Mouse (Mus musculus) left cerebral cortex, adult 11 months (tissue): ENCODE results near the gene Sh3d21.
"Not testable (repeated sequence)": the region's sequence is repeated elsewhere in the genome, so short reads cannot be mapped to it uniquely, and the experiment has no call there.

Experiments
- DNase-seq: peaks from one replicate; pipeline ENCODE4 v3.0.0; 2022; ENCODE audit warnings: low spot score

The Sh3d21 gene

DNA sequence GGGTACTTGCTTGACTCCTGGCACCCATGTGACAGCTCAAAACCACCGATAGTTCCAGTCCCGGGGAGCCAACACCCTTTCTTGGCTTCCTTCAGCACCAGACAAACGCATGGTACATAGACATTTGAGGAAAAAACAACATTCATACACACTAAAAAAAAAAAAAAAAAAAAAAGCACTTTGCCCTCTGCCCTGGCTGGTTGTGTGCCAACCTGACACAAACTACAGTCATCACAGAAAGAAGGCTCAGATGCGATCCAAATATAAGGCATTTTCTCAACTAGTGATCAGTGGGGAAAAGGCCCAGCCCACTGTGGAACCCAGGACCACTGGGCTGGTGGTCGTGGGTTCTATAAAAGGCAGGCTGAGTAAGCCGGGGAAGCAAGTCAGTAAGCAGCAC is 5.6 kb upstream of the Sh3d21 start:
- no peak for DNase-seq

DNA sequence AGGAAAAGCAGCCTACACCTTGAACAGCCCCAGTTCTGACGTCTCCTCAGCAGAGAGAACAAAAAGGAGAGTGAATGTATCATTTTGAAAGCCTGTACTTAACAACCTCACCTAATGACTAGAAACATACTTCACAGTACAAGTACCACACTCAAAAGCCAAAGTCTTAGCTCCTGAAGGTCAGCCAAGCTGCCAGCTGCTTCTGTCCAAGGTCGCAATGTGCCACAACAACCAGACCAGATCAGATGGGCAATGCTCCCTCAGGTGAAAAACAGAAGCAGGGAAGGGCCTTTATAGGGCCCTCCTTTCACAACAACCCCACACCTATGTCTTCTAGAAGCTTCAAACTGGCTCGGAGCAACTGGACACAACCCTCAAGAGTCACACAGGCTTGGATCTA is 2.8 kb upstream of the Sh3d21 start:
- DNase-seq, result no peak

DNA sequence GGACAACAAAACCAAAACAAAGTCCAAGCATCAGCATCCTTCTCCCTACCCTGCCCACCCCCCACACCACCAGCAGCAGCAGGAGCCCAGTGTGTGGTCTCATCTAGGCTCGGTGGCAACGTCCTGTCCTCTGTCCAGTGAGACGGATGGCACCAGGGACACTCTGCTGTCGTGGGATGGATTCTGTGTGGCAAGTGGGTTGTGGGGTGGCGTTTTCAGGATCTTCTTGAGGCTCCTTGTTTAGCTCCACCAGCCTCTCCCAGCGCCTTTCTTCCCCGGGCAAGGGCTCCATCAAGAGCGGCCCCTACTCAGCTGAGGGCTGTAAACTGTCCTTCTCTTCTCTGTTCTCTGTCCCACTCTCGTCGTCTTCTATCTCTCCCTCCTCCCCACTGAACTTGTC is 1.8 kb upstream of the Sh3d21 start:
- not testable (repeated sequence) for DNase-seq

DNA sequence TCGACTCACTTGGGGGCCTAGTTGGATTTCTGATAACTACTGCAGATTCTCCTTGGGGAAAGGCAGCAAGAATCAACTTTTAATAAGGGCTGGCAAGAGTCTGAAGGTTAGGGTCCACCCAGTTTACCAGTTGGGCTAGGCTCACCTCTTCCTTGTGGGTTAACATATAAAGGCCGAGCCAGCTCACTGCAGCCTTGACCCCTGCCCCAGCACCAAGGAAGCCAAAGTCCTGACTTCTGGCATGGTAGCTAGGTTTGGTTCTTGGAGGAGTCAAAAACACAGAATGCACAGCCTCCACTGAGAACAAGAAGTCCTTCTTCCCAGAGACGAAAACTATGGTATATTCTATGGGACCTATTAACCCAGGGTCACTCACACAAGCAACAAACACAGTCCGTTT is 394 bp upstream of the Sh3d21 start:
- no peak for DNase-seq

DNA sequence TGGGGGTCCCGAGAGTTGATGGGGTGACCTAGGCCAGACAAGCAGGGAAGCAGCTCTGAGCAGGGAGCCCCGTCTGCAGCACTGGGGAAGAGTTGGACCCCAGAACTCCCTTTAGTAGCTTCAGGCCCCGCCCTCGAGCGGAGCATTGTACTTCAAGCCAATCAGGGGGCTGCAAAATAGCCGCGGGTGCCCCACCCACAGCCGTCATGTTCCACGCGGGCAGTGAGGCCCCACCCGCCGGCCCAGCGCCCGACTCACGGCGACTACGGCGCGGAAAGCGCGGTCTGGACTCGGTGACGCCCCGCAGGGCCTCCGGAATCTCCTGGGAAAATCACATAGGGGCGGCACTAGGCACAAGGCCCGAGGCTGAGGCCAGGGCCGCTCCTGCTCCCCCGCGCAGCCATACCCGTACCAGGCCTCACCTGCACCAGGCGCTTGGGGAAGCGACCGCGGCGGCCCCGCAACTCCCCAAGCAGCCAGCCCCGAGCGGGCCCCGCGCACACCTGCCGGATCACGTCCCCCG is 686 bp downstream of the Sh3d21 start:
- DNase-seq, result peak; percentile 67

DNA sequence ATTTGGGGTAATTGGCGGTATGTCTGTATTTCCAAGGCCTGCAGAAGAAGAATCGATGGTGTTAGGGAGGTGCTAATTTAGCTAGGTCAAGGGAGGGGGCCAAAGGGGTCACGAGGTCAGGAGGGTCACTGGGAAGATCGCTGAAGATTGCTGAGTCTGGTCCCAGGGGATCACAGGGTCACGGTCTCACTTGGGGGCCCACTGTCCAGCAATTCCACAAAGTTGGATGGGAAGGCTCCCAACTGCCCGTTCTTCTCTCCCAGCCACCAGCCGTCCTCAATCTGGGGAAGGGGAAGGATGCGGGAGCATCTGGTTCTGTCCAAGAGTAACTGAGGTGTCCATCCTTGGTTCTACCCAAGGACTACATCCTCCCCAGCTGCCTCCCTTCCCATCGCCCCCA is 1.3 kb downstream of the Sh3d21 start:
- DNase-seq, result no peak

DNA sequence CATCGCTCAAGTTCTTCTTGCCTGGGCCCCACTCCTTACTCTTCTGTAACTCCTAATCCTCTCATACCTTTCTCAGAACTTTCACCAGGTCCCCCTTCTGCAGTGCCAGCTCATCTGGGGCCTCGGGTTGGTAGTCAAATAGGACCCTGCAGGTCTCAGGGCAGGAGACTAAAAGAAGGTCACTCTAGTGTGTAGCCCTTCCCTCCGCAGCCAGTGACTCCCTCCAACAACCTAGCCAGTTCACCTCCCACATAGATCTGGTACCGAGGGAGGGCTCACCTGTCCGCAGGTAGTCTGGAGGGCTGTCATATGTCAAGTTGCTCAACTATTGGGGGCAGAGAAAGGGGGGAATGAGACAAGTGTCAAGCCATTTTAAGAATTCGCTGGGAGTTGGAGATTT is 1.8 kb downstream of the Sh3d21 start:
- DNase-seq, result no peak

DNA sequence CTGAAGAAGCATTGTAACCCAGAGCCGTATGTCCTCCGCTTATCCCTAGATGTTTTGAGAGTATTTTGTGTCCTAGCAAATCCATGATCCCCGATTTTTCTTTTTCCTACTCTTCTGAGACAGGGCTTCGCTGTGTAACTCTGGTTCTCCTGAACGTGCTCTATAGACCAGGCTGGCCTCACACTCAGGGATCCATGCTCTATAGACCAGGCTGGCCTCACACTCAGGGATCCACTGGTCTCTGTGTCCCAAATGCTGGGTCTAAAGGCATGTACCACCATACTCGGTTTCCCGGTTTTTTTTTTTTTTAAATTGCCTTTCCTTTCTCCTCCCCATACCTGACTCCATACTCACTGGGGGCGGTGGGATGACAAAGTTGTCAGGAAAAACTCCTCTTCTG is 2.3 kb downstream of the Sh3d21 start:
- DNase-seq, result no peak

DNA sequence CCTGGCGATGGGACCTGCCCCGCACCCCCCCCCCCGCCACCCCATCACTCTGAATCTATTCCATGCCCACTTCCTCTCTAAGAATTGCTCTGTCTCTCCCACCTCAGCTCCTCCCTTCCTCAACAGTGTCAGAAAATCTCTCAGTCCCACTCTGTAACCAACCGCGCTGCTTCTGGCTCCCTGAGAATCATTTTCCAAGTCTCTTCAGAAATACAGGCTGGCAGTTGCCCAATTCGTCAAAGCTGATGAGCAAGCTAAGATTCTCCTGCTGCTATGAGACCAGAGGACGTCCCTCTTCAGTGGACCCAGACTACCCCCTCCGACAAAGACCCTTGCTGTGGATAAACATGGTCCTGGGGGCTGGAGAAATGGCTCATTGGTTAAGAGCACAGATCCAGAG is 3.8 kb downstream of the Sh3d21 start:
- DNase-seq, result no peak

DNA sequence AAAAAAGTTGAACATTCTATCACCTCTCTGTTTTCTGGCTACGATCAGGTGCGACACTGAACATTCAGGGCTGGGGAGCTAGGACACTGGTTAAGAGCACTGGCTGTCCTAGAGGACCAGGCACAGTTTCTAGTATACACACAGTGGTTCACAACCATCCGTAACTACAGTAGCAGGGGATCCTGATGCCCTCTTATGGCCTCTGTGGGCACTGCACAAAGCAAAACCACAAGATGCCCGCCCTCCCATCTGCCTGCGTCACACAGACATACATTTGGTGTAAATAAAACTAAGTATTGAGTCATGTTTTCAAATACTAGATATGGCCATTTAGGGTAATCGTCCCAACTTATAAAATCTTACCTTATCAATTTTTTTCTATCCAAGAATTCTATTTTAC is 5.7 kb downstream of the Sh3d21 start:
- no peak for DNase-seq

DNA sequence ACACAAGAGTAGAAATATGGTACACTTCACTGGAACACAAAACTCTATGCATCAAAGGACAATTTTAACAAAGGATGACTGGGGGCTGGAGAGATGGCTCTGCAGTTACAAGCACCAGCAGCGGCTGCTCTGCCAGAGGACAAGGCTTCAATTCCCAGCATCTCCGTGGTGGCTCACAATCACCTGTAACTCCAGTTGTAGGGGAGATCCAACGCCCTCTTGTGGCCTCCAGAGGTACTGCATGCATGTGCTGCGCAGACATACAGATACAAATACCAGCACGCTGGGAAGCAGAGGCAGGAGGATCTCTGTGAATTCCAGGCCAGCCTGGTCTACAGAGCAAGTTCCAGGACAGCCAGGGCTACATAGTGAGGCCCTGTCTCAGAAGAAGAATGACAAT is 6.7 kb downstream of the Sh3d21 start:
- DNase-seq, result no peak

DNA sequence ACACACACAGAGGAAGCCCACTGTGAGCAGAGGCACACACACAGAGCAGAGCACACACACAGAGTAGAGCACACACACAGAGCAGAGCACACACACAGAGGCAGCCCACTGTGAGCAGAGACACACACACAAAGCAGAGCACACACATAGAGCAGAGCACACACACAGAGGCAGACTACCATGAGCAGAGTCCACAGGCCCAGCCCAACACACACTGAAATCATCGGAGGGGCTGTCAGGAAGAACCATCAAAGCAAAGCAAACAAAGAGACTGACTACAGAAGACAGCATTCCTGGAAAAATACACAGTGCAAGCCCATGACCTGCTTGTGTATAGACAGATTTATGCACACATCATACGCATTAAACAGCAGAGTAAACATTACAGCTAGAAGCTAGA is 7.4 kb downstream of the Sh3d21 start:
- DNase-seq, result no peak

DNA sequence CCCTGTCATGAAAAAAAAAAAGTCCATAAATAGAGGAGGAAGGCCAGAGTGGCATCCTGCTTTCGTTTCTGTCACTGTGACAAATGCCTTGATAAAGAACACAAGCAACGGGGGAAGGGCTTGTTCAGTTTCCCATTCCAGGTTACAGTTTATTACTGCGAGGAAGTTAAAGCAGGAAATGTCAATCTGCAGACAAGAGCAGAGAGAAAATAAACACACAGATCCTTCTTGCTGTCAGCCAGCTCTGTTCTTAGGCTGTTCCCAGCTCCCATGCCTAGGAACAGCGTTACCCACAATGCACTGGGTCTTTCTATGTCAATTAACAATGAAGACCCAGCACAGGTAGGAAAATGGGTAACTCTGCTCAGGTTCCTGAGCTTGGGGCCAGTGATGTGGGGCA is 8.1 kb downstream of the Sh3d21 start:
- no peak for DNase-seq

DNA sequence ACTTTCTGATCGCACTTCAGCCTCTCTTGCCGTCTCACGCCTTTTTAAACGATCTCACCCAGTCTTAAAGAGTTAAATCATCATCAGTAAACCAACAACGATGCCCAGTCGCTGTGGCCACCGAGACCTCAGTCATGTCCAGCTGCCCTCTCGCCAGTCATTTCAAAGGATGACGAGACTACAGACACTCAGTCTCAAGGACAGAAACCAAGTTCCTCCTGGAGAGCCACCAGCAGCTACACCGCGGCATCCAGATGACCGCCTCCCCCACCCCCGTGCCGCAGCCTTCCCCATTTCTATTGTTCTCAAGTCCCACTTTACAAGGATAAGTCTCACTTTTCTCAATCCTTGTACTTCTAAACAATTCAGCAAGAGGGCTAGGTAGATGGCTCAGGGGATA is 10.4 kb downstream of the Sh3d21 start:
- DNase-seq, result no peak

DNA sequence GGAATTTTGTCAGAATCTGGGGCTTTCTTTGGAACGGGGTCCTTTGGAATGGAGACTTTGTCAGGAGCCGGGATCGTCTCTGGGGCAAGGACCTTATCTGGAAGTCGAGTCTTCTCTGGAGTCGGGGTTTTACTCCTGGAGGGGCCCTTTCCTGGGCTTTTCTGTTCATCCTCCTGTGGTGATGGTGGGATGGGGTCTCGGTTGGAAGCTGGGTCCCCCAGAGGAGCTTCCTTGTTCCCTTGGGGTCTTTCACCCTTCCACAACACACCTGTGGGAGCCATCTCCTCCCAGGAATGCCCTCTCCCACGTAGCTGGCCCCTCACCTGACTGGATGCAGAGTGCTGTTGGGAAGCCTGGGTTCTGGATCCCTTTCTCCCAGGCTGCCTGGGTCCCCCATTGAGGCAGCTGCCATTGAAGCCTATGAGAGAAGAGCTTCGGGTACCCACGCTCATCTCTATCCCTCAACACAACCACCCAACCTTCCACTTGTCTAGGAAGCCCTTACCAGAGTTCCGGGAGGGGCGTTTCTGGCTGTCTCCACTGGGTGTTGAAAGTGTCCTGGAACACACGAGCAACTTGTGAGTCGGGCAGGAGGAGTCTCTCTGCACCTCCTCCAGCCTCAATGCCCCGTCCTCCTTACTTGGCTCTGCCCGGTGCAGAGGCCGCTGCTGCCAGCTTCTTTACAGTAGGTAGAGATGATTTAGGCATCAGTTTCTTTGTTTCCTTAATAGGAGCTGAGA is 11.4 kb downstream of the Sh3d21 start:
- no peak for DNase-seq

DNA sequence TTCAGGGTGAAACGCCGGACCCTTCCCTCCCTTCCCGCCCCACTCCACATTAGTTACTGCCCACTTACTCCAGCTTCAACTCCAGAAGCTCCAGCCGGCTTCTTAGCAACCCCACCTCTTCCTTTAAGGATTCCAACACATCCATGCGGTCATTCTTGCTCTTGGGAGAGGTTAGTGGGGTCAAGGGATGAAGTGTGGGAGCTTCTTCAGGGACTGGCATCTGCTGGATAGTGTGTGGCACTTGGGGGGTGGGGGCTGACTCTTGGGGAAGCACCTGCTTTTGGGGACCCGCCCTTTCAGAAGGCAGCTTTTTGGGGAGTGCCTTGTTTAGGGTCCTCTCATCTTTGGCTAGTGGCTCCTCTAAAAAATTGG is 12.4 kb downstream of the Sh3d21 start:
- no peak for DNase-seq

DNA sequence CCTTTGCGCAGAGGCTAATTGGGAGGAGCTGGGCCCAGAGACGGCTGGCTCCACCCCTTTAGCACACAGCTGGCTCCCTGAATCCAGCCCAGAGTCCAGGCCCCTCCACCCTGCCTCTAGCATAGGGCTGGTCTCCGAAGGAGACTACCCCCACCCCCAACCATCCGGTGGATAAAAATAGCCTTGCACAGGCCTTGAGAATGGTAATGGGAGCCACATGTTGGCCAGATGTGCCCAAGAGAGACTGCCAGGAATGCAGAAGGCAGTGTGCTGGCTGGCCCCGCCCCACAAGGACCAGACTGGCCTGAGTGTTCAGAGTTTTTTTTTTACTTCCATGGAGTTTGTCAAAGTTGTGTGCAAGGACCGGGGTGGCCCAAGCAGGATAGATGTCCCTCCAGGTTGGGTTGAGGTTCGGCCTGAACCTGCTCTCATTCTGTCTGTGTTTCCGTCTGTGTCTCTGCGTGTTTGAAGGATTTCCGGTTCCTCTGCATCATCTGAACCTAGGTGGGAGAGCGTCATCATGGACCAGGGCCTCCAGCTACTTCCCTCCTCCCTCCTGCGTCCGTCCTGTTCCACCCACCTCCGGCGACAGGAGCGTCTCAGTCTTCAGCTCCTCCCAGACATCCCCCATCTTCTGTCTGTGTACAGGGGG is 12.9 kb downstream of the Sh3d21 start:
- DNase-seq, result no peak

DNA sequence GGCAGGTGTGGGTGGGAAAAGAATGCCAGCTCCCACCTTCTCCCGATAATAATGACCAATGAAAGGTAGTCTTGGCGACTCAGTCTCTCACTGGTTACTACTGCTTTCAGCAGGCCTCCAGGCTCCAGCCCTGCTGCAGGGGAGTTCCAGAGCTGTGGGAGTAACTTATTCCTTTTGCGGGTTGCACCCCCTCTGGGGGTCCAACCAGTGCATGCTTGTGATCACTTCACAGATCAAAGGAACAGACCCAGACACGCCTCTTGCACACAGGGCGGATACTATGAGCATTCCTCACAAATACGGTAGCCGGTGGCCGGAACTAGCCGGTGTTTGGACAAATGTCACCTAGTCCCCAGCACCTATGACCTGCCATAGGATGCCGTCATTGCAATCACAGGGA is 13.5 kb downstream of the Sh3d21 start:
- no peak for DNase-seq

DNA sequence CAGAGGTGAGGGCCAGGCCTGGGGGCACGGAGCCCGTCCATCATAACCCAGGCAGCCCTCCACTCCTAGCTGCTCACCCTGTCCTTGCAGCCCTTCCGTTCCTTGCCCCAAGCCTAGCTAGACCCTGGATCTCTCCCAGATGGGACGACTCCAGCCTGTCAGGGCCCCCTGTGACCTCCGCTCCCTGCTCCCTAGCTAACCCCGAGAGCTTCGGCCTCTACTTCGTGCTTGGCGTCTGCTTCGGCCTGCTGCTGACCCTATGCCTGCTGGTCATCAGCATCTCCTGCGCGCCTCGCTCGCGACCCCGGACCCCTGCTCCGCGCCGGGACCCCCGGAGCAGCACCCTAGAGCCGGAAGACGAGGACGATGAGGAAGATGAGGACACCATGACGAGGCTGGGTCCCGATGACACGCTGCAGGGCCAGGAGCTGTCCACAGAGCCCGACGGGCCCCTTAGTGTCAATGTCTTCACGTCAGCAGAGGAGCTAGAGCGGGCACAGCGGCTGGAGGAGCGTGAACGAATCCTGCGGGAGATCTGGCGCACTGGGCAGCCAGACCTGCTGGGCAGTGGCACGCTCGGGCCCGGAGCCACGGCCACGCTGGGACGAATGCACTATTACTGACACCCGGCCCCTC is 14.1 kb downstream of the Sh3d21 start:
- no peak for DNase-seq

DNA sequence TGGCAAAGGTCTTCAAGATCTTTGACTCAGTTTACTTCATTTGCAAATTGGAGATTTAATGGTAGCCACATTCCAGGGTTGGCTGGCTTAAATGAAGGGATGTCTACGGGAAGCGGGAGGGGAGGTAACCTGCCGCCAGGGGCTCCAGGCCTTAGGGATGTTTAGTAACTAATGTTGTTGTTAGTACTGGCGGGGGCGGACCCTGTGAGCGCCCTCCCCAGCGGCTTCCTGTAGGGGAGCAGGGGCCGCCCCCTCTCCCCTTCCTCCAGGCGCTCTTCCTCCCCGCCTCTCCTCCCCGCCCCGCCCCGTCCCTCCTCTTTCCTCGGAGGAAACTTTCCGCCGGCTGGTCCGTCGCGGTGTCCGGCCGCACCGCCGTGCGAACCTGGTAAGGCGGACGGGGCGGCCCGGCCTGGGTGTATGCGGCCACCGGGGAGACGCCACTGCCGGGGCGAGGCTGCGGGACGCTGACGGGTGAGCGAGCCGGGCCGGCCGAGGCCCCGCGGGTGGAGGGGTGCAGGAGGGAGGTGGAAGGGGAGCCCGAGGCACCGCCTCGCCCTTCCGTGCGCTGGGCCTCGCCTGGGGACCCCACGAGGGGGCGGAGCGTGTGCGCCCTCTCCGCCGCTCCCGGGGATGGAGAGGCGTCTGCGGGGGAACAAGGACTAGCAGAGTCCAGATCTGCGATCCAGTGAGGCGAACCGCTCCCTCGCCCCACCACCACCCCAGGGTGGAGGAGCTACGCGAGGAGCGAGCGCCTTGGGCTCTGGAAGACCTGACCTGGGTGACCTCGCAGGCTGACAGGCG is 14.9 kb downstream of the Sh3d21 start:
- no peak for DNase-seq

DNA sequence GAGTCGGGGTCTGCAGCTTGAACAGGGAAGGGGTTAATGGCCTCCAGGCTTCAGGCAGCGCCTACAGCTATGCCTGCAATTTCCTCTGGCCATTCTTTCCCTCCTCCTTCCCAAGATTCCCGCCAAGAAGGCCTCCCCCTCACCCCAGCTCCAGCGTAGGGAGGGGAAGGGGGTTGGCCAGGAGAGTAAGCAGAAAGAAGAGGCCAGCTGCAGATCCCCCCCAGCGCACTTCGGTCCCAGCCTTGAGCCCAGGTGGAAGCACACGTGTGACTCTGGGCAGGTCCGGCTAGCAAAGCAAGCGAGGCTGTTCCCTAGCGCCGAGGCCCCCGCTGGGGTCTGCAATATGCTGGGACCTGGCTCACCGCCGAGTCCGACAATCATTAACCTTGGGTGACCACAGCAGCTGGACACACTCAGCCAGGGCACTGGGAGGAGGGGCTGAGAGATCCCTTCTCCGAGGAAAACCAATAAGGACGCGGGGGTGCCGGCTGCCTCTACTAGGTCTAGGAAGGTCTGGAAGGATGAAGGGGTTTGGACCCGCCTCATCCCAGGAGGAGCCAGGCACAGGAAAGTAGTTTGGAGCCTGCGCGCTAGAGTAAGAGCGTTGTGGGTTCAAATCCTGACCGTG is 15.6 kb downstream of the Sh3d21 start, which contains the start of gene Eva1b:
Gene Eva1b (plus strand): TSS at position 212 of the 628 bp plus-strand sequence.
- no peak for DNase-seq

DNA sequence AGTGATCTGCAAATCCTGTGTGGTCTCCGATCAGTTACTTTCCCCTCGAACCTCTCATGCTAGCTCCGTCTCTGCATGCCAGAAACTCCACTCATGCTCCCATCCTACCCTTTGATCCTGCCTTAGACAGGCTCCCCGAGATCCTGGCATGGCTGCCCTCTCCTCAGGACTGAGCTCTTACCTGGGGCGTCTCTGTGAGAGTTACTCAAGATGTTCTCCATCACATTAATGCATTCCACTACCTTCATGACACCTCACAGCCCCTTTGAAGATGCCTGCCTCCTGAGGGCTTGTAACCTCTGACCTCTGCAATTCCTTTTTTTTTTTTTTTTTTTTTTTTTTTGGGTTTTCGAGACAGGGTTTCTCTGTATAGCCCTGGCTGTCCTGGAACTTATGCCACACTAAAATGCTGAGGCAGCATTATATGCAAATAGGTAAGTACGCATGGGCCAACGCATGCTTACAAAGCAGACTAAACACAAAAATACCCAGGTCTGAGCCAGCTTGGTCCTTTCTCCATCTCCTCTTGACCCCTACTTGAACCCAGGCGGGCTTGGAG is 16.2 kb downstream of the Sh3d21 start:
- no peak for DNase-seq
